Mouse (Mus musculus): Measurements from ENCODE around the gene C1qtnf1.

Gene C1qtnf1

GRCm38 (mm10) chr11:118476396-118477373, 48.7 kb downstream of the C1qtnf1 start, which contains the start of gene Engase:
Engase (plus strand) TSS chr11:118476829.
- peak; percentile 98 for DNase-seq

GRCm38 (mm10) chr11:118479776-118480175, 51.8 kb downstream of the C1qtnf1 start:
- DNase-seq: peak; percentile 78

GRCm38 (mm10) chr11:118481231-118481630, 53.2 kb downstream of the C1qtnf1 start:
- no peak for DNase-seq

- no peak for DNase-seq
Observed at GRCm38 (mm10) chr11:118481751-118482150, 53.7 kb downstream of the C1qtnf1 start.

GRCm38 (mm10) chr11:118484169-118484568, 56.2 kb downstream of the C1qtnf1 start:
- no peak for DNase-seq

GRCm38 (mm10) chr11:118485338-118485737, 57.3 kb downstream of the C1qtnf1 start:
- no peak for DNase-seq

- DNase-seq: no peak
Observed at GRCm38 (mm10) chr11:118485780-118486179, 57.8 kb downstream of the C1qtnf1 start.

- no peak for DNase-seq
Observed at GRCm38 (mm10) chr11:118486281-118486680, 58.3 kb downstream of the C1qtnf1 start.

- peak; percentile 34 for DNase-seq
Observed at GRCm38 (mm10) chr11:118486881-118487772, 59.1 kb downstream of the C1qtnf1 start.

- peak; percentile 36 for DNase-seq
Observed at GRCm38 (mm10) chr11:118488191-118488906, 60.3 kb downstream of the C1qtnf1 start.

GRCm38 (mm10) chr11:118488907-118489270, 60.9 kb downstream of the C1qtnf1 start:
- no peak for DNase-seq

GRCm38 (mm10) chr11:118490566-118491218, 62.7 kb downstream of the C1qtnf1 start:
- peak; percentile 73 for DNase-seq

- no peak for DNase-seq
Observed at GRCm38 (mm10) chr11:118491230-118491629, 63.2 kb downstream of the C1qtnf1 start.

GRCm38 (mm10) chr11:118493458-118493857, 65.5 kb downstream of the C1qtnf1 start:
- no peak for DNase-seq

- DNase-seq: no peak
Observed at GRCm38 (mm10) chr11:118494001-118494737, 66.2 kb downstream of the C1qtnf1 start.

GRCm38 (mm10) chr11:118495065-118495464, 67.1 kb downstream of the C1qtnf1 start:
- DNase-seq: no peak

- peak; percentile 57 for DNase-seq
Observed at GRCm38 (mm10) chr11:118496066-118496689, 68.2 kb downstream of the C1qtnf1 start.

Measured in kidney, postnatal 14 days (tissue).